11 mouse cellular contexts compared by ENCODE assay signal in the genomic region with DNA sequence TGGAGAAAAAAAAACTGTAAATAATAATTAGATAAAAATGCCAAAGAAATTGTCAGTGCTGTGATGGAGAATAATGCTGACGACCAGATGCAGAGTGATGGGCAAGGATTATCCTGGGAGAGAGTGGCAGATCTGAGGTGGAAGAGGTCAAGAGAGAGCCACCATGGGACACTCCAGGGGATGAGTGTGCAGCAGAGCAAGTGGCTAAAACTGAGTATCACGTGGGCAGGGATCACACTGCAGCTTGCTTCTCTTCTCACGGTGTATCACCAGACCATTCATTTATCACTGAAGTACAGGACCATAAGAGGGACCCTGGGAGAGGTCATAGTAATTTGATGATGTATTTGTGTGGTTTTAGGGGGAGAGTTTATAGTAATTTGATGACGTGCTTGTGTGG.
"Had no signal": no experiment of that assay in that cellular context is flagged by ENCODE, and none has a peak within 500 bp of the region (broad histone marks: within the 10 kb centered on the region; RNA-seq: fewer than 3 reads in every experiment).

No protein-coding gene starts in this region.

- DNase-seq: kidney, adult 11 months; kidney, postnatal 14 days; left cerebral cortex, postnatal 4 days; lung, adult 18-20 months; right cerebral cortex, postnatal 4 days; spleen, adult 18-20 months; thymus, adult 18-20 months; thymus, postnatal 14 days had no signal

- H3K4me2 ChIP-seq: limb, embryonic 13.5 days had no signal

- H3K27me3 ChIP-seq: limb, embryonic 13.5 days had no signal

- H3K9me3 ChIP-seq: limb, embryonic 13.5 days had no signal

- H3K36me3 ChIP-seq: limb, embryonic 13.5 days had no signal

- H3K4me1 ChIP-seq: limb, embryonic 13.5 days had no signal

- H3K4me3 ChIP-seq: limb, embryonic 13.5 days had no signal

- H3K9ac ChIP-seq: limb, embryonic 13.5 days; liver, embryonic 14.5 days had no signal

- ATAC-seq: hindbrain, embryonic 16.5 days had no signal

- H3K27ac ChIP-seq: limb, embryonic 13.5 days; liver, embryonic 14.5 days had no signal
